Mouse (Mus musculus): ENCODE data around the gene Lbx2. TPM values are rescaled to one million over a fixed set of nuclear protein-coding genes. Genes with fewer than 3 reads are reported as not detected.

Gene Lbx2
- polyA plus RNA-seq, 1 experiment from 2014 or later, result 0.81 TPM

DNA sequence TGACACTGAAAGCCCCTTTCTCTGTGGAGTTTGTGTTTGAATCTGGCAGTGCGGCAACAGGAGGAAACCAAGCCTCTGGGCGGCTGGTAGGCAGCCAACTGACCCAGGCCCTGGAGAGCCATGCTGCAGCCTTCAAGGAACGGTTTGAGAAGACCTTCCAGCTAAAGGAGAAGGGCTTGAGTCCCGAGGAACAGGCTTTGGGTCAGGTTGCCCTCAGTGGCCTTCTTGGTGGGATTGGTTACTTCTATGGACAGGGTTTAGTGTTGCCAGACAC, 30.9 kb downstream of the Lbx2 start:
- Histone ChIP-seq H3K27me3 (no peaks in the 10 kb centered on the region), H3K27ac (no peak overlapping the region), H3K9ac (peak overlapping the region; percentile 92), H3K9me3 (no peaks in the 10 kb centered on the region), H3K4me1 (peaks cover 38% of the 10 kb centered on the region), H3K4me3 (no peak overlapping the region; the same call in 1 of the 2 replicates), H3K4me2 (replicated peaks) (peak overlapping the region; percentile 93), H3K36me3 (peaks cover 33% of the 10 kb centered on the region)
- no peak for ATAC-seq (ENCODE audit: low FRiP score, low read depth)
- 82% methylated on average over 4 of the region's 4 CpGs for WGBS

DNA sequence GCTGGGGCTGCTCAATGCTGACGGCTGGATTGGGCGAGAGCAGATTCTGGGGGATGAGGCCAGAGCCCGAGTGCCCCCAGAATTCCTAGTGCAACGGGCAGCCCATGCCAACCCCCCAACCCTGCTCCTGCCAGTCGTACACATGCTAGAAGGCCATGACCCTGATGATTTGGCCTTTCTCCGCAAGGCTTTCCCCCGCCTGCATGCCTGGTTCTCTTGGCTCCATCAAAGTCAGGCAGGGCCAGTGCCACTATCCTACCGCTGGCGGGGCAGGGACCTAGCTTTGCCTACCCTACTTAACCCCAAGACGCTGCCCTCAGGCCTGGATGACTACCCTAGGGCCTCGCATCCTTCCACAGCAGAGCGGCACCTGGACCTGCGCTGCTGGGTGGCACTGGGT, 31.4 kb downstream of the Lbx2 start:
- ATAC-seq (ENCODE audit: low FRiP score, low read depth), result no peak
- H3K4me1 ChIP-seq, result peaks cover 43% of the 10 kb centered on the region
- WGBS, result 92% methylated on average over 13 of the region's 13 CpGs
- no peak overlapping the region for H3K9ac ChIP-seq
- H3K4me3 ChIP-seq, result 0 out of 2 replicates have a peak overlapping the region, but pooled peaks have one; percentile 5
- H3K27ac ChIP-seq, result no peak overlapping the region
- peaks cover 33% of the 10 kb centered on the region for H3K36me3 ChIP-seq
- 0 out of 2 replicates have a peak overlapping the region, but pooled peaks have one; percentile 3 for H3K4me2 ChIP-seq (replicated peaks)
- no peaks in the 10 kb centered on the region for H3K9me3 ChIP-seq
- H3K27me3 ChIP-seq, result no peaks in the 10 kb centered on the region

DNA sequence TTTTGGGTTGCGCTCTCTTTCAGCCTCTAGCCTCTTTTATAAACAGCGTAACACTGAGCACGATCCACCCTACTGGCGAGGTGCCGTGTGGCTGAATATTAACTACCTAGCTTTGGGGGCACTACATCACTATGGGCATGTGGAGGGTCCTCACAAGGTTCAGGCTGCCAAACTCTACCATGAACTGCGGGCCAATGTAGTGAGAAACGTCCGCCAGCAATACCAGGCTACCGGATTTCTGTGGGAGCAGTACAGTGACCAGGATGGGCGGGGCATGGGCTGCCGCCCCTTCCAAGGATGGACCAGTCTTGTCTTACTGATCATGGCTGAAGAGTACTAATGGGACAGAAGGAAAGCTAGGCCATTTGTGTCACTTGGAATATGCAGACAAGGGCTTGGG, 32.2 kb downstream of the Lbx2 start:
- no peak for ATAC-seq (ENCODE audit: low FRiP score, low read depth)
- WGBS, result 81% methylated on average over 11 of the region's 11 CpGs
- H3K4me1 ChIP-seq, result peaks cover 50% of the 10 kb centered on the region

DNA sequence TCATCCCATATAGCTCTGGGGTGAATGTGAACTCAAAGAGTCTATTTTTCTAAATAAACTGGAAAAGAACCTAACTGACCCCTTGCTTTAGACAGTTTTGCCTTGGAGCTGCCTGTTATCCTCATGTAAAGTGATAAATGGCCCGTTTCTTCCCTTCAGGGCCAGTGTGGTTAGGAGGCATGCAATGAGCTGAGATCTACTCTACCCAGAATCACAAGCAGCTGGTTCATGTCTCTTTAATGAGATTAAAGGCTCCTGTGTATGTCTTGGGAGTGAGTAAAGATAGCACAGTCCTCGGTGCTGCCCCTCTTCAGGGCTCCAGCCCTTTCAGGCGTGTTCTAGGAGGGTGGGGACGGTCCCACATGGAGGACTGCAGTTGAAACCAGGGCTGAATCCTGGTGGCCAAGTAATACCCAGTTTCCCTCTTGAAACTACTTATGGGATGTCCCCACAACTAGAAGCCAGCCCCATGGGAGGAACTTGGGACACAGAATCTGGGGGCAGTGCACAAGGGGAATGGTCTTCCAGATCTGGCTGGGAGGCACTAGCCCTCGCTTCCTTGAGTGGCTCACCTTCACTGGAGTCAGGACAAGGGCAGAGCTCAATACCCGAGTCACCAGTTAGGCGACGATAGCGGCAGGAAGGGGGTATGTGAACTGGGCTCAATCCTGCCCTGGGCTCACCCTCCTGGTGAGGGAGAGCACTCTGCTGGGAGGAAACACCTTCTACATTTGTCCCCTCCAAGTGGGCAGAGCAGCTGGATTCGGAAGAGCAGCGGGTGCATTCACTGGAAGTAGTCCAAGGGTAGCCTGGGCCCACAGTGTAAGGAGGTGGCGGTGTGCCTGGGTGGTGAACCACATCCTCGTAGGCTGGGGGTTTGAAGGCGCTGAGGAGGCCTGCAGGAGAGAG, 32.9 kb downstream of the Lbx2 start:
- peak overlapping the region; percentile 91 for H3K4me2 ChIP-seq (replicated peaks)
- H3K9me3 ChIP-seq, result no peaks in the 10 kb centered on the region
- H3K4me1 ChIP-seq, result peaks cover 56% of the 10 kb centered on the region
- peak overlapping the region; percentile 95 for H3K9ac ChIP-seq
- no peaks in the 10 kb centered on the region for H3K27me3 ChIP-seq
- 87% methylated on average over 14 of the region's 14 CpGs for WGBS
- peaks cover 33% of the 10 kb centered on the region for H3K36me3 ChIP-seq
- H3K4me3 ChIP-seq, result peak overlapping the region; percentile 77; the same call in 1 of the 2 replicates
- ATAC-seq (ENCODE audit: low FRiP score, low read depth), result no peak
- H3K27ac ChIP-seq, result no peak overlapping the region; the same call in 1 of the 2 replicates

More for the DNA sequence above, 32.2 kb downstream of the Lbx2 start:
- Histone ChIP-seq H3K9ac (no peak overlapping the region), H3K27ac (no peak overlapping the region; the same call in 1 of the 2 replicates), H3K4me2 (replicated peaks) (0 out of 2 replicates have a peak overlapping the region, but pooled peaks have one; percentile 3), H3K27me3 (no peaks in the 10 kb centered on the region), H3K36me3 (peaks cover 33% of the 10 kb centered on the region), H3K4me3 (no peak overlapping the region), H3K9me3 (no peaks in the 10 kb centered on the region)

DNA sequence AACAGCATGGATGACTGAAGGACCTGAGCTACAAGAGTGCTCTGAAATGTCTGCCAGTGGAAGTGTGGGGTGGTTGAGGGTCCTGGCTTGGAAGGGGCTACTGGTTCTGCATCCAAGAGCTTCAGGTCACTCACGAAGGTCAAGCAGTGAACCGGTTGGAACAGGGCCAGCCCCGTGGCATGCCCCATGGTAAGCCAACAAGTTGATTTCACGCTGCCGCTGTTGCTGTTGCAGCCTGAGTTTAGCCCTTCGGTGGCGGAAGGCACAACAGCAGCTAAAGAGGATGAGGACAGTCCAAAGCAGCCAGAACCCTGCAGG, 33.5 kb downstream of the Lbx2 start:
- ATAC-seq (ENCODE audit: low FRiP score, low read depth), result no peak
- Histone ChIP-seq H3K4me3 (peak overlapping the region; percentile 77), H3K9ac (peak overlapping the region; percentile 95), H3K36me3 (peaks cover 33% of the 10 kb centered on the region), H3K4me1 (peaks cover 57% of the 10 kb centered on the region), H3K27me3 (no peaks in the 10 kb centered on the region), H3K4me2 (replicated peaks) (peak overlapping the region; percentile 91), H3K27ac (0 out of 2 replicates have a peak overlapping the region, but pooled peaks have one; percentile 92), H3K9me3 (no peaks in the 10 kb centered on the region)
- 82% methylated on average over 7 of the region's 7 CpGs for WGBS

DNA sequence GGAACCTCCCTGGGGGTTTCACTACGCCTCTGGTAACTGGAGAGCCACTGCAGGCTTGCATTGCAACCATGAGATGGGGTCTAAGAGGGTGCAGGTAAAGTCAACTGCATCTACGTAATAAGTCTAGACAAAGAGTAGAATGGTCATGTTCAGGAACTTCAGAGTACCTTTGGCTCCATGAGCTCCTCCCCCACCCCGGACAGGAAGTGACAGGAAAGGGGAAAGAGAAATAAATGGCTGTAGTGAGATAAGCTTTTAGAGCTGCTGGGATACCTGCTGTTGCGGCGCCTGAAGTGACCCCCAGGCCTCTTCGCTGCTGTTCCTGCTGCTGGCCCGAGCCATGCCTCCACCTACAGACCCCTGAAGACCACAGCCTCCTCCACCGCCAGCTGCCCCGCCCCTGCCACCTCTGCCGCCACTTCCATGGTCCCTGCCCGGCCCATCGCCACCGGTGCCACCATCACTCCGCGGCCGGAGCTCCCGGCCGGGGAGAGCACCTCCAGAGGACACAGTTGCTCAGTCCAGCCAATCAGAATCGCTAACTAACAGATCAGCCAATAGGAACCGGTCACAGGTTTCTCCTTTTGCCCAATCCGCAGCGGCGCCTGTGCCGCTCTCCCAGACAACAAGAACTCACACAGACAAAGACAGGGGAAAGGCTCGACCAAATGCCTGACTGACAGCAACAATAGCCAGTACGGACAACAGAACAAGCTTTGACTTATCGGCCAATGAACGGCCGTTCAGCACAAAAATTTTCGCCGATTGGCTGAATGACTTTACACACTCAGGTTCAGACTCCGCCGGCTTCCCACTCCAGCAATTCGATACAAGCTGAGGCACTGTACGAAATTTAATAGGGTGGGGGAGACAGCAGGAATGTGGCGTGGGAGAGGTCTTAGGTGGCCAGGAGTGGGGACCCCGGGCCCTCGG, 35.0 kb downstream of the Lbx2 start, which contains the start of gene Wbp1:
Wbp1 (minus strand) TSS at position 630 of the 933 bp plus-strand sequence.
- Histone ChIP-seq H3K27me3 (no peaks in the 10 kb centered on the region), H3K4me1 (peaks cover 51% of the 10 kb centered on the region), H3K9ac (peak within 1 kb of the TSS; percentile 95), H3K4me2 (replicated peaks) (peak within 1 kb of the TSS; percentile 94), H3K4me3 (peak within 1 kb of the TSS; percentile 77), H3K27ac (peak within 1 kb of the TSS; percentile 99), H3K36me3 (peaks cover 33% of the 10 kb centered on the region), H3K9me3 (no peaks in the 10 kb centered on the region)
- ATAC-seq (ENCODE audit: low FRiP score, low read depth), result peak; percentile 95
- WGBS, result under 1% methylated on average over 38 of the region's 38 CpGs

DNA sequence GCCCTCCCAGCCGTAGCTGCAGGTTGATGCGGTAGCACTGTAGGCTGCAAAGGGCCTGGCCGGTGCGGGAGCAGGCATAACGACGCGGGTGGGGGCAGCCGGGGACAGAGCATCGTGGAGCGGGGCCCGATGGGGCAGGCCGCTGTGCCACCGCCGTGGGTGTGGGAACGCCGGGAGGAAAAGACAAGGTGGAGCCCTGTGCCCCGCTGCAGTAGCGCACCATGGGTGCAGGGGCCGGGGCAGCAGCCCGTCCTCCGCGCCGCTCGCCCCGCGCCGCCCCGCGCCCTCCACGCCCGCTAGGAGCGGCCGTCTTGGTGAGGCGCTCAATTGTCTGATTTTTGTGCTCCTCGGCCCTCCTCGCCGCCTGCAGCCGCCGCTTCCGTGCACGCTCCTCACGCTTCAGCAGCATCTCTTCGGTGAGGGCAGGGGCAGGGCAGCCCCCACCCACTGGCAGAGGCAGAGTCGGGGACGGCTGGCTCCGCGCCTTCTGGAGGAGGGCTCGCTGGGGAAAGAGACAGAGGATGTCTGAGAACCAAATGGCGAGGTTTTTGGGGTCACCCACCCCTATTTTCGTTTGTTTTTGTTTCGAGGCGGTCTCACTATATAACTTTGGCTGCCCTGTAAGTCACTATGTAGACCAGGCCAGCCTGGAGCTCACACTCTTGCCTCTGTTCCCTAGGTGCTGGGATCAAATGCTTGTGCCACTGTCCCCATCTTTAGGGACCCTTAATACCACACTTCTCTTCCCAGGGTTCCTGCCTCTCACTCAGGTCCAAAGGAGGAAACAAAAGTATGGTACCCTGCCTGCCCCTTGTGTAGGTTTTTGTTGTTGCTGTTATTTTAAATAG, 35.9 kb downstream of the Lbx2 start:
- peaks cover 28% of the 10 kb centered on the region for H3K36me3 ChIP-seq
- H3K4me2 ChIP-seq (replicated peaks), result peak overlapping the region; percentile 94
- peak overlapping the region; percentile 99 for H3K27ac ChIP-seq
- peaks cover 42% of the 10 kb centered on the region for H3K4me1 ChIP-seq
- under 1% methylated on average over 51 of the region's 52 CpGs for WGBS
- peak overlapping the region; percentile 95 for H3K9ac ChIP-seq
- H3K9me3 ChIP-seq, result no peaks in the 10 kb centered on the region
- peak; percentile 0; the same call in 1 of the 2 replicates for ATAC-seq (ENCODE audit: low FRiP score, low read depth)
- H3K27me3 ChIP-seq, result no peaks in the 10 kb centered on the region
- peak overlapping the region; percentile 77 for H3K4me3 ChIP-seq

DNA sequence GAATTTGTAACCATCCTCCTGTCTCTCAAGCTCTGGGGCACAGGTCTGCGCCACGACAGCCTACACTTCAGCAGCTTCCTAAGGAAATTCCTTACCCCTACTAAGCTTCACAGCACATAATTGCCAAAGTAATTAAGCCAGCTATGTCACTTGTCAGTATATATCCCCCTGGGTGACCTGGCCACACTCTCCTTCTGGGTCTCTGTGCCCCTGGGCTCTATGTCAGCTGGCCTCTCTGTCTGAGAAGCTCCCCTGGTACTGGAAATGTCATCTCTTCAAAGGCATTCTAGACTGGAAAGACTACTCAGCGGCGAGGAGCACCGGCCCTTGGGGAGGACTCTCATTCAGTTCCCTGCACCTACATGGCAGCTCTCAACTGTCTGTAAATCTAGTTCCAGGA, 36.8 kb downstream of the Lbx2 start:
- Histone ChIP-seq H3K4me1 (peaks cover 40% of the 10 kb centered on the region), H3K4me2 (replicated peaks) (peak overlapping the region; percentile 94), H3K9ac (peak overlapping the region; percentile 95), H3K9me3 (no peaks in the 10 kb centered on the region), H3K27ac (0 out of 2 replicates have a peak overlapping the region, but pooled peaks have one; percentile 99), H3K36me3 (peaks cover 19% of the 10 kb centered on the region), H3K4me3 (peak overlapping the region; percentile 77), H3K27me3 (no peaks in the 10 kb centered on the region)
- 84% methylated on average over 5 of the region's 5 CpGs for WGBS
- ATAC-seq (ENCODE audit: low FRiP score, low read depth), result no peak

DNA sequence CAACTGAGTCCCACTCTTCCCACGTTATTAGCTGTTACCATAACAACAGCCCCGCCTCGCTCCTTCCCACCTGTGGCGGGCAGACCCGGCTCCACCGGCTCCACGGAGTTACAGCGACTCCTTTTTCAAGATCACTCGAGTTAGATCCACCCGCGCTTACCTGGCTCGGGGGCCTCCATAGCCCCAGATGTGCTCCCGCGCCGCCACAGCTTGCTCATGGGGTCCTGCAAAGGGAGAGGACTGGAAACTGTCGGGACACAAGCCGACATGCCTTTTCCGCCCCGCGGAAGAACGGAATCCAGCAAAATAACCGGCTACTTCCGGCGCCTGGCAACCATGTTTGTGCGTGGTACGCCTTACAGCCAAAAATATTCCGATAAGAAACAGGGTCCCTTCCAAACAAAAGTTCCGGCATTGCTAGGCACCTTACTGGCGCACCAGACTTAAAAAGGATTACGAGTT, 38.7 kb downstream of the Lbx2 start:
- Histone ChIP-seq H3K9me3 (no peaks in the 10 kb centered on the region), H3K27me3 (no peaks in the 10 kb centered on the region), H3K4me2 (replicated peaks) (peak overlapping the region; percentile 94), H3K27ac (peak overlapping the region; percentile 67; the same call in 1 of the 2 replicates), H3K4me1 (peaks cover 33% of the 10 kb centered on the region), H3K9ac (peak overlapping the region; percentile 79), H3K36me3 (peaks cover under 1% of the 10 kb centered on the region; the same call in 1 of the 2 replicates), H3K4me3 (peak overlapping the region; percentile 76)
- WGBS, result under 1% methylated on average over 30 of the region's 30 CpGs
- ATAC-seq (ENCODE audit: low FRiP score, low read depth), result peak; percentile 29; the same call in 1 of the 2 replicates

DNA sequence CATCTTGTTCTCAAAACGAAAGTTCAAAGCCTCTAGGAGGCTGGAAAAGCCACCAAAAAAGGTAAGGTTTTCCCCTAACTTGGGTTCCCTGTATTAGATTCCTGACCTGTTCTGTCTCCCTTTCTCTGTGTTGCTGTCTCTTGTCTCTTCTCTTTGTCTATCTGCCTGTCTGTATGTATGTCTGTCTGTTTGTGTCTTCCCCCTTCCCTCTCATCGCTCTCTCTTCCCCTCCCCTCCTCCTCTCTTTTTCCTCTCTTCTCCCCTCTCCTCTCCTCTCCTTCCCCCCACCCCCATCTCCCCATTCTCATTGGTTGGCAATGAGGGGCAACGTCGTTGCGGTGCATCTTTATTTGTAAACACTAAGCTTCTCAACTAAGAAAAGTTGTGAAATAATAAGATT, 39.2 kb downstream of the Lbx2 start, which contains the start of gene Ino80b:
Ino80b (minus strand) TSS at position 101 of the 400 bp plus-strand sequence.
- Histone ChIP-seq H3K9me3 (no peaks in the 10 kb centered on the region), H3K4me2 (replicated peaks) (peak within 1 kb of the TSS; percentile 94), H3K27me3 (no peaks in the 10 kb centered on the region), H3K4me3 (peak within 1 kb of the TSS; percentile 76), H3K9ac (peak within 1 kb of the TSS; percentile 79), H3K4me1 (peaks cover 29% of the 10 kb centered on the region), H3K27ac (peak within 1 kb of the TSS; percentile 67; the same call in 1 of the 2 replicates), H3K36me3 (no peaks in the 10 kb centered on the region)
- 24% methylated on average over 5 of the region's 5 CpGs for WGBS
- ATAC-seq (ENCODE audit: low FRiP score, low read depth), result no peak

DNA sequence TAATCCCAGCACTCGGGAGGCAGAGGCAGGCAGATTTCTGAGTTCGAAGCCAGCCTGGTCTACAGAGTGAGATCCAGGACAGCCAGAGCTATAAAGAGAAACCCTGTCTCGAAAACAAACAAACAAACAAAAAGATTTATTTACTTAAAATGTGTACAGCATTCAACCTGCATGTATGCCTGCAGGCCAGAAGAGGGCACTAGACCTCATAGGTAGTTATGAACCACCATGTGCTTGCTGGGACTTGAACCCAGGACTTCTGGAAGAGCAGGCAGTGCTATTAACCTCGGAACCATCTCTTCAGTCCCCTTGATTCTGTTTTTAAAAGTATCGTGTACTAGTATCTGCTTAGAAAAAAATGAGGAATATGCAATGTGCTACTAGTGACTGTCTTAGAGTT, 41.3 kb downstream of the Lbx2 start:
- WGBS, result 97% methylated on average over 5 of the region's 5 CpGs
- Histone ChIP-seq H3K36me3 (no peaks in the 10 kb centered on the region), H3K9ac (no peak overlapping the region), H3K27ac (no peak overlapping the region), H3K4me1 (peaks cover 21% of the 10 kb centered on the region), H3K4me2 (replicated peaks) (no peak overlapping the region), H3K27me3 (no peaks in the 10 kb centered on the region), H3K9me3 (no peaks in the 10 kb centered on the region), H3K4me3 (no peak overlapping the region)
- no peak for ATAC-seq (ENCODE audit: low FRiP score, low read depth)

Data from limb, embryonic 13.5 days (tissue).